Mouse (Mus musculus) gonadal fat pad, adult 2 months (tissue): ENCODE measurements around the gene Pnmal1. TPM values are rescaled to one million over a fixed set of nuclear protein-coding genes. Genes with fewer than 3 reads are reported as not detected.

ENCODE experiments used
- DNase-seq: peaks from one replicate; pipeline ENCODE4 v3.0.0-alpha.2; 2012; ENCODE audit warnings: low read depth
- polyA plus RNA-seq: library from polyadenylated mRNA; depleted of rRNA; stranded (reverse); fragments of >200 nt; gene quantifications from 2 replicates; pipeline ENCODE4 v1.2.3, GENCODE M21; 2012

The Pnmal1 gene
- polyA plus RNA-seq, 1 experiment: not detected

DNA sequence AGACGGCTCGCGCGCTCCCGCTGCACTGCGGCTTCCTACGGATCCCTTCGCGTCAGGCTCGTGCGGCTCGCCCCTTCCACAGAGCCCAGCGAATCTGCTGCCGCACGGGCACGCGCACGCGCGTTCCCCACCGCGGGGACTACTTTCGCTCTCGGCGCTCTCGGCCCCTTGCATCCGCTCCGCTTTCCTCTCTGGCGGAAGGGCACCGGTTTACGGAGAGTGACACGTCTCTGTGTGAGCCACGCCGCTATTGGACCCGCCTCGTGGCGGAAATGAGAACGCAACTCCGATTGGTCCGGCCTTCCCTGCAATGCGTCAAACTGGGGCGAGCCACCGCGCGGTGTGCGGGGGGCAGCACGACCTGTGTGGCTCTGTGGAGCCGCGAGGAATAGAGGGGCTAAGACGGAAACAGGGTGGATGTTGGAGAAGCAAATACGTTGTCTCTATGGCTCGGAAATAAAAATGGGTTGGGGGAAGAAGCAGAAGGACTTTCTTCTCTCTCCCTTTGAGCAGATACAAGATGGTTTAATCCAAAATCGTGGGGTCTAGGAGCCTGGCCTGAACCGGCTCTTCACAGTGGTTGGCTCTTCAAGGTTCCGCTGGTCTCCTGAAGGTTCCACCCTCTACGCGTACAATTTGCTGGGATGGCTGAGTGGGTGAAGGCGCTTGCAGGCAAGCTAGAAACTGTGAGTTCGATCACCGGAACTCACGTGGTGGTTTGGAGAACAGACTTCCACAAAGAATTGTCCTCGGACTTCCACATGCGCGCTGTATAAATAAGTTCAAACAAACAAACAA lies 35.2 kb upstream of the Pnmal1 start, which contains the start of gene Calm3:
Gene Calm3 (minus strand): TSS at position 78 of the 798 bp plus-strand sequence.
- DNase-seq: peak; percentile 96

DNA sequence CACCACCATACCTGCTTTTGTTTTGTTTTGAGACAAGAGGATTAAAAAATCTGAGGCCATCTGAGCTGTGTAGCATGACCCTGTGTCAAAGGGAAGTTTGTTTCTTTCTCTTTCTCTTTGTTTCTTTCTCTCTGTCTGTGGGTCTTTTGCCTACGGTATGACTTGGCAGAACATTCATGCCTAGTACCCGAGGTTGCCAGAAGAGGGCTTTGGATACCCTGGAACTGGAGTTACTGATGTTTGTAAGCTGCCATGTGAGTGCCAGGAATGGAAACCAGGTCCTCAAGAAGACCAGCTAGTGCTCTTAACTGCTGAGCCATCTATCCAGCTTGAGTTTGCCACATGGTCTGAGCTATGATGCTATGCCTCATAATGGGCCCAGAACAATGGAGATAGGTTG lies 31.1 kb upstream of the Pnmal1 start:
- no peak for DNase-seq

DNA sequence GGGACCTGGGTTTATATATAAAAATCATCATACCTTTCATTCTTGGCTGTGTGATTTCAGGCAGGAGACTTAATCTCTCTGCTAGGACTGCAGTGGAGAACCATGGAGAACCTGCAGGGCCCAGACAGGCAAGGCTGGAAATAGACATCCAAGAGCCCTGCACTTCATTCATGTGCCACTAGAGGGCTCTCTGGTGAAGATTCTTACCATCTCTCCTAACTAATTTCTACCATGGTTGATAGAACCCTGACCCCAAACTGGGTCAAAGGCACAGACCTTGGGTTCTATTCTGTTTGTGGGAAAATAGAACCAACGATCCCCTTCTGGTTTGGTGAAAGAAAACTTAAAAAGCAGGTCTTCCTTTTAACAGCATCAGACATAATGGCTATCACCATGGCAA lies 28.6 kb upstream of the Pnmal1 start:
- DNase-seq: no peak

DNA sequence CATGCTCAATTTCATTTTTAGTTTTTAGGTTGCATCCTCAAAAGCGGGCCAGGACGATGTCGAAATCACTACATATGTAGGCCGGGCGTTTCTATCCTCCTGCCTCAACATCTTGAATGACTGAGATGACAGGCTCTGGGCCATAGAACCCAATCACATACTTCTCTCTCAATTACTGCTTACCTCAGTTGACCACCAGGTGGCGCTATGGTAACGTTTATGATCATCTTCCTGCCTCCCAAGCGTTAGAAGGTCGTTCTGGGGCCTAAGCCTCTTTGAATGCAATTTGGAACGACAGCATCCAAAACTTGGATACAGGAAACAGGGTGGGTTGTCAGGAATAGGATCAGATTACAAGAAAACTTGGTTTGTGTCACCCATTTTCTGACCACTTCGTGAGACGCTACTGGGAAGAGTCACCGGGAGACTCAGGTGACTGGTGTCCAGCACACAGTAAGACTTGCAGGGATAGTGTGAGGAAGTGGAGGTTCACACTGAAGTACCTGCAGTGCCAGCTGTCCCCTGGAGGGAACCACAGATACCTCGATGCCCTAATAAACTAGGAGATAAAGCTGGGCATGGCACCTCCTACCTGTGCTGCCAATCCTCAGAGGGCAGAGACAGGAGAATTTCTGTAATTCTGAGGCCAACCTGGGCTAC lies 27.4 kb upstream of the Pnmal1 start:
- no peak for DNase-seq

DNA sequence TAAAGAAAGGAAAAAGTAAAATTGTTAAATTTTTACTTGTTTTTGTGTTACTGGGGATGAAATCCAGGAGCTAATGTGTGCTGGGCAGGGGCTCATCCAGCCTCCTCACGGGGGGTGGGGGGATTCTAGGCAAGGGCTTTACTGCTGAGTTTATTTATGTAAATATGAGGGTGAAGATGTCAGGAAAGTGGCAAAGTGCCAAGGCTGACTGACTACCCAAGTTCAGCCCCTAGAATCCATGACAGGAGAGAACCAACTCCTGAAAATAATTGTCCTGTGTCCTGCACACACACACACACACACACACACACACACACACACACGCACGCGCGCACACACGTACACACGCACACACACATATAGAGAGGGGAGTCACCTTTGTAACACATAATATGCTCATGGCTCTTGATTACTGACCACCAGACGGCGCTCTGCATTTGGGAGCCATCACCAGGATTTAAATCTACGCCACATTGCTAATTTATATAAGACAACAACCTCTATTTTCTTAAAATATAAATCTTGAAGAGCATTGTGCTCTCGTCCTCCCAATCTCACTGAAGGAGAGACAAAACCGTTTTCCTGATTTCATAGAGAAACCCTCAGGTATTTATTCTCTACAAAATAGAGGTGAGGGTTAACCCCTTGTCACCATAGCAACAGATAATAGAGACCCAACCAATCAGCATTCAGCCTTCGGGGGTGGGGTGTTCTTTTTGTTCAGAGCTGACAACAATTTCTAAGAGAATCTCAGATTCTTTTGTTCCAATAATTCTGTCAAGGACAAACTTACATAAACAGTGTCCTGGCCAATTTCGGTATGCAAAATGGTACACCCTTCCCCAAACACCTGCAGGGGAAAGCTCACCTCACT lies 26.5 kb upstream of the Pnmal1 start:
- no peak for DNase-seq

DNA sequence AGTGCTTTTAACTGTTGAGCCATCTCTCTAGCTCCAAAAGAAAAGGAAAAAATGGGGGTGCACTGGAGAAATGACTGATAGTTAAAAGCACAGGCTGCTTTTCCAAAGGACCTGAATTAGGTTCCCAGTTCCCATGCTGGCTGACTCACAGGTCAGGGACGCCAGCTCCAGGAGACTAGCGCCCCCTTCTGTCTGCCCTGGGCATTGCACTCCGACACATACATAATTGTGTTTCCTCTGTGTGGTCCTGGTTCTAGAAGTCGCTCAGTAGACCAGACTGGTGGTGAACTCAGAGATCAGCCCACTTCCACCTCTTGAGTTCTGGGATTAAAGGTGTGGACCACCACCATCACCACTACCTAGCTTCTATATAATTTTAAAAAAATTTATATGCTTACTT lies 22.2 kb upstream of the Pnmal1 start:
- no peak for DNase-seq

DNA sequence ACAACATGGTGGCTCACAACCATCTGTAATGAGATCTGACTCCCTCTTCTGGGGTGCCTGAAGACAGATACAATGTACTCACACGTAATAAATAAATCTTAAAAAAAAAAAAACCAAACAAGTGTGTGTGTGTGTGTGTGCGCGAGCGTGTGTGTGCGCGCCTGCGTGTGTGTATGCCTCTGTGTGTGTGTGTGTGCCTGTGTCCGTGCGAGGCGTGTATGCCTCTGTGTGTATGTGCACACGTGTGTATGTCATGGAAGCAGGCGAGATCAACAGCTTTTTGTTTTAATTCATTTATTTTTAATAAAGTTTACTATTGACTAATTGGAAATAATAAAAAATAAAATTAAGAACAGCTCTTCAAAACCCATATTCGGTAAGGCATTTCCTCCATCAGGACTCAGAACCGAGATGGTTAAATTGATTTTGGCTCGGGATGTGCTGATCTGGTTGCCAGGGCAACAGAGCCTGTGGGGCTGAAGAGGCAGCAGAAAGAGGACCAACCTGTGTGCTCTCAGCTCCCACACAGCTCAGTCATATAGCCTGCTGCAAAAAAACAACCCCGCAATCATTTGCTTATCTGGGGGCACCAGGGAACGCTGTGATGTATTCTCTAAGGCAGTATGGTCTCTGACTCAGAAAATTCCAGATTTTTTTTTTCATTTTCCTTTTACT lies 21.2 kb upstream of the Pnmal1 start:
- DNase-seq: no peak

DNA sequence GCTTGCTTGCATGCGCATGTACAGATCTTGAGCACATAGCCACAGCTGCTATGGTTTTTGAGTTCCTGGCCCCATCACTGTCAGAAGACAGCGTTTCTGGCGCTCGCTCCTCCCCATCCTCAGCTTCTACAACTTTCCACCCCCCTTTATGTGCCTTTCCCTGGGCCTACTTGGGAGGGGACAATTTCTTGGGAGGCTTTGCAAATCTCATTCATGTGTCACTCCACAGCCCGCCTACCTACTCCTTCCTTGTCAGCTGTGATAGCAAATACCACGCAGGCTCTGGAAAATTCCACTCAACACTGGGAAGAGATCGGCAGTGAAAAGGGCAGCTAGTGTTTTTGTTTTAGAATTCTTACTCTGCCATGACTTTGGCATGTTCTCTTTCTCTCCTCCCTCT lies 19.2 kb upstream of the Pnmal1 start:
- DNase-seq: no peak

DNA sequence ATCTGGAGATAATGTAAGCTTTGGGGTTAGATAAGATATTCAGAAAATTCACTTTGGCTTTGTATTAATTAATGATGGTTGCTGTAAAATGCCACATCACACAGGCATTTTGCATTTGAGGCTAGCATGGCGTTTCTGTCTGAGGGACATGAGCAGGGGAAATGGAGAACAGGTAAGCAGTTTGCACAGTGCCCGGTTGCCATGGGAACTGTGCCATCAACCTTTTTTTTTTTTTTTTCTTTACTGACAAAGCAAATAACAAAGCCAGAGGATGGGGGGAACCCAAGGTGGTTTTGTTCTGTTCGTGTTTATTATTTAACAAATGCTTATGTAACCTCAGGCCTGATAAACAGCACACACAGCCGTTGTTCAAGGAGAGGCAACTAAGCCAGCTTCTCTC lies 16.6 kb upstream of the Pnmal1 start:
- no peak for DNase-seq

DNA sequence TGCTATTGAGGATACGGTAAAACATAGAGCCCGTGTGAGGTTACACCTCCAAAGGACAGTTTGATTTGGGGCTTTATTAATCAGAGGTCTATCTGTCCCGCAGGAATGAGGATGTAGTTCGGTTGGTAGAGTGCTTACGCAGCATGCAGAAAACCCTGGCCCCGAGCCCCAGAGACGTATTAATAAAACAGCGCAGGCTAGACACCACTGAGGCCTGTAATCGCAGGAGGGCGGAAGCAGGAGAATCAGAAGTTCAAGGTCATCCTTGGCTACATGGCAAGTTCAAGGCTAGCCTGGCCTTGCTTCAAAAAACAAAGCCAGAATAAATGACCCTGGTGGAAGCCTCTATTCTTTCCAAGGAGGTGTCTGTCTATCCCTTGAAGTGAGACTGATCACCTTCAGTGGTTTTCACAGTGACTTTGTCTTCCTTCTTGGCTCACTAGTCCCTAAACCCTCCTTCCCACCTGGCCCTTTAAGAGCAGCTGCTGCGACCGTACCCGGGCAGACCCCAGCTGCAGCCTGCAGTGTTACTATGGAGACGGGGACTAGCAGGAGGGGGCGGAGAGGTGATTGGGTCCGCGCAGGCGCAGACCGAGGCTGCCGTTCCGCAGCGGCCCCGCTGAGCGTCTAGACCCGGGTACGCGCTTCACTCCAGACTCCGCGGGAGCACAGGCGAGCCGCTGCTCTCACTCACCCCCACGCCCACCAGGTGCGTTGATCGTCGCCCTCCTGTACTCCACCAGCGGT lies 15.2 kb upstream of the Pnmal1 start, which contains the start of gene Pnmal2:
Gene Pnmal2 (plus strand): TSS at position 622 of the 747 bp plus-strand sequence.
- DNase-seq: no peak

DNA sequence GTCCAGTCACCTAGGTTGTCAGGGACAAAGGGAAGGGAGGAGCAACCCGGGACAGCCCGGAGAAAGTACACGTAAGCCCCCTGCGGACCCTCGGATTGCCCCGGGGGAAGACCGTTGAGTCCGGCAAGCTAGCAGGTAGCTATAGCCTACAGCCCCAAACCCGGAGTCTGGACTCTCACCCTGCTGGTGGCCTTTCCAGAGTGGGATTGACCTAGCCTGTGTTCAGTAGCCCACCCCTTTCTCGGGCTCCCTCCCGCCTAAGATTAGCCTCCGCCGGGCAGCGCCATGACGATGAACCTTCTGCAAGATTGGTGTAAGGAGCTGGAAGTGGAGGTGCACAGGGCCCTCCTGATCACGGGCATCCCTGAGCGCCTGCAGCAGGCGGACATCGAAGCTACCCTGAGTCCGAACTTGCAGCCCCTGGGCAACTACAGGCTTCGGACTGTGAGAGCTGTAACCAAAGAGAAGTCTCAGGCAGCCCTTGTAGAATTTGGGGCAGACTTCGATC lies 14.6 kb upstream of the Pnmal1 start:
- no peak for DNase-seq

DNA sequence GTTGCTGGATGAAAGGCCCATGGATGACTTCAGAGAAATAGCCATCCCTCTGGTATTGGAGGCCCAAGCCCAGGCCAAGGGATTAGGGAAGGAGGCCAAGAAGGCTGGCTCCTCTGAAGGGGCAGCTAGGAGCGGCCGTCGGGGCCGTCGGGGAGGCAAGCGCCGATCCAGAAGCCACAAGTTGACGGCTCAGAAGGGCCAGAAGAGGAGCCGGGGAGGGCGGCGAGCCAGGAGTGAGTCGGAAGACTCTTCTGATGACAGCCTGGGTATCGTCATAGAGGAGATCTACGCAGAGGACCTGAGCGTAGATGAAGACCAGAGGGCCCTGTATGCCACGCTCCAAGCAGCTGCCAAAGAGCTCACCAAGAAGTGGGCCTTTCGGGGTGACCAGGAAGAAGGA lies 14.1 kb upstream of the Pnmal1 start:
- DNase-seq: no peak

DNA sequence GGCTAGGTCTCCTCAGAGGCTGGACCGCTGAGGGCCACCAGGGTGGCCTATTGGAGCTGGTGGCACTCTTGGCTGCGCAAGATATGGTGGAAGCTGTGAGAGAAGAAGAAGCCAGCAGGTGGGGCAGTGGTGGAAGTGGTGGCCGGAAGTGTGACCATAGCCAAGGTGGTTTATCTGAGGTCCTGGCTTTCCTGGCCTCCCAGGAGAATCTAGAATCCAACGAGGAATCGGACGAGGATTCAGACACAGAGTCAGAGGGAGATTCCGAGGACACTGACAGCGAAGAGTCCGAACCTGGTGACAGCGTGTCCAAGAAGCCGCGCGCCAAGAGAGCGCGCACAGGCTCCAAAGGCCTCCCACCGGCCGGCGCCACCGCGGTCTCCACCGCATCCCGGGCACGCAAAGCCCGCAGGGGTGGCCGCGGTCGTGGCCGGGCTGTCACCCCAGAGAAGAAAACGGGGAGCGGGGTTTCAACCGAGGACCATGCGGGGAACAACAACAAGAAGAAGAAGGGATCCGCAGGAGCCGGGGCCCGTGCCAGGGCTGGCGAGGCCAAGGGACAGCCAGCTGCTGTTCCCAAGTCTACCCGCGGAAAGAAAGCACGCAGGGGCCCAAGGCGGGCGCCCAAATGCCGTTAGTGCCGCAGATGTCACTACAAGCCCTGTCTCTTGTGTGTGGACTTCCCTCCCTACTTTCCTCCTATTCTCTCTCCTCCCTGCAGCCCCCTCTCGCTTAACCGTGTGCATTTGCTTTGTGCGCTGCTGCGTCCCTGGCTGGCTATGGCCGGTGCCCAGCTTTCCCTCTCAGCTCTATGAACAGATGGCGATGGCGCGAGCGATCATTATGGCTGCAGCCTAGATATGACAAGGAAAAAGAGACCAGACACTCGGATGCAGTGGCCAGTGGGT lies 12.8 kb upstream of the Pnmal1 start:
- DNase-seq: no peak

DNA sequence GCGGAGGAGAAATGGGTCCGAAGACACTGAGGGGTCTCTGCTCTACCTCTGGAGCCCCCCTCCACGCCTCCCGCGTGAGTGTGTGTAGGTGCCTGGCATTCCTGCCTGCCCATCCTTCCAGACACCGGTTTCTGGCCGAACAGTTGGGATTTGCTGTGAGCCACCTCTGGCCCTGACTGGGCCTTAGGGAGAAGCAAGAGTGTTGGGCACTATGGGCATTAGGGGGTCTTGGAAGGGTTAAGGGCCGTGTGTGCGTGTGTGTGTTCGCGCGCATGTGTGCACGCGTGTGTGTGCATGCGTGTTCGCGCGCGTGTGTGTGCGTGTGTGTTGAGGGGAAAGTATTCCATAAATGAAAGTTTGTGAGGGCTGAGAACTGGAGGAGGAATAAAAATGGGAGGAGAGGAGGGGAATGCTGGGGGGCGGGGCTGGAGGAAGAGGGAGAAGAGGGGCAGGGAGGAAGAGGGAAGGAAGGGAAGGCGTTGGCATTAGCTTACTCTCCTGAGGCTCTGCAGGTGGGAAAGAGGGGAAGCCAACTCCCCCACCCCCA lies 12.1 kb upstream of the Pnmal1 start:
- DNase-seq: no peak

DNA sequence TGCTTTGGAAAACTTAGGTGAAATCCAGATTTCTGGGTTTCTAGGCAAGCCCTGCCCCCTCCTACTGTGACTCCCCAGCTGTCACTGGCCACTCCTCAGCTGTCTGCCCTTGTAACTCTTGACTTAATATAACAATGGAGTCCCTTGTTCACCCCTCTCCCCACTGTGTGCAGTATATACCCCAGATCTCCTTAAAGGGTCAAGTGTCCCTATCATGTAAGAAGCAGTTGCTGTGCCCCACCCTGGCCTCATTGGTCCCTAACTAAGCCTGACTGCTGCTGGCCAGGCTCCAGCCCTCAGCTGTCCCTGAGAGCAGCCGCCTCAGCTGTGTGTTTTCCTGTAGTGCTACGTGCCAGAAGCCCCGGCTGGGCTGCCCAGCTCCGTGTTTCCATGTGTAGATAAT lies 11.5 kb upstream of the Pnmal1 start:
- no peak for DNase-seq

DNA sequence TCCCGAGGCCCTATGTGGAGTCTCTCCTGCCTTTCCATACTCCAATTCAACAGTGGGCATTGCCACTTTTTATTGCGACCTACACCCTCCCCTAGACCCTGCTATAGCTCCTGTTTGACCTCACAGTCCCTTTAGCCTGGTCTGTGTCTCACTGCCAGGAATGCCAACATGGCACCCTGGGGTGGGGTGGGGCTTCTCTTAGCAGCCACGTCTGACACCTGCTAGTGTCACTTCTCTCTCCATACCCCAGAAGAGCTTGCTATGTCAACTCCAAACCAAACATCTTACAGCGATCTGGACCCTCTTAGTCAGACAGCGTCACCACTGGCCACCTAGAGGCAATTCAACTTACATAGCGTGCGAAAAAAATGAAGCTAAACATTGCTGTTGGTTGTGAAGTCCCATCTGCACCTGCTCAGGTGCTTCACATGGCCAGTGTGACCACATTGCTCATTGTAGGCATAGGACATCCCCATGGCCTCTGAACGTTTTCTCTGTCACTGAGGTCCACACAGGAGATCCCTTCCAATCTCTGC lies 10.5 kb upstream of the Pnmal1 start:
- no peak for DNase-seq

DNA sequence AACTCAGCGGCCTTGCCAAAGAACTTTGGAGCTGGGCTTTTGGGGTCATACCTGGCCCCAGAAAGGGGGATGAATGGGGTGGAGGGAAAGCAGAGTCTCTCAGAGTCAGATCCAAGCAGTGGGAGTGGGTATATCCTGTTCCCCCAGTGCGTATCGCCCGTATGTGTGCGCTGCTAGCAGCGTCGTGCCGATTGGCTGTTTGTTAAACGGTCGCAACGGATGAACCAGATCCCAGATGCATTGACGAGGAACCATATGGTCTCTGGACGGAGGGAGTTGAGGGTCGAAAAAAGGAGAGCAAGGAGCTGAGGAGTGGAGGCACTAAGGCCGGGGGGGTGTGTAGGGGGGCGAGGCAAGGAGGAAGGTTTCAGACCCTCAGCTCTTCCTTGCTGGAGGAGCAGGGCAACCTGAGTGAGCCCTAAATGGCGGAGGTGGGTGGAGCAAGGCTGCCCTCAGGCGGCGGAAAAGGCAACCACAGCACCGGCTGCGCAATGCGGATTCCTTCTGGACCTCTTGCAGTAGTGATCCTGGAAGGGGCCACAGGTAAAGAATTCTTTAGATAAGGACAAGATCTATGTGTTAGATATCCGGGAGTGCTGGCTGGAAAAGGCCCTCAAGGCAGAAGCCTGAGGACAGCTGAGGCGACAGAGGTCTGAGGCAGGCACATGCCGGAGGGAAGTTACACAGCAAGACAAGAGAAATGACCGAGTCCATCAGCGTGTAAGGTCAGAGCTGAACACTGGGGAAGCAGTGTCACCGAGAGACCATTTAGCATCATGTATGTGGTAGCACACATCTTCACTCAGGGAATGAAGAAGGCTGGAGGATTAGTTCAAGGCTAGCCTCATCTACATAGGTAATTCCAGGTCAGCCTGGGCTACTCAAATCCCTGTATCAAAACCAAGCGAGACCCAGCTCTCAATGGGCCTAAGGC lies 9.3 kb upstream of the Pnmal1 start:
- DNase-seq: no peak
